Mouse (Mus musculus): ENCODE measurements around the gene Fbf1.
"Not testable (repeated sequence)": the region's sequence is repeated elsewhere in the genome, so short reads cannot be mapped to it uniquely, and the experiment has no call there.

The Fbf1 gene

DNA sequence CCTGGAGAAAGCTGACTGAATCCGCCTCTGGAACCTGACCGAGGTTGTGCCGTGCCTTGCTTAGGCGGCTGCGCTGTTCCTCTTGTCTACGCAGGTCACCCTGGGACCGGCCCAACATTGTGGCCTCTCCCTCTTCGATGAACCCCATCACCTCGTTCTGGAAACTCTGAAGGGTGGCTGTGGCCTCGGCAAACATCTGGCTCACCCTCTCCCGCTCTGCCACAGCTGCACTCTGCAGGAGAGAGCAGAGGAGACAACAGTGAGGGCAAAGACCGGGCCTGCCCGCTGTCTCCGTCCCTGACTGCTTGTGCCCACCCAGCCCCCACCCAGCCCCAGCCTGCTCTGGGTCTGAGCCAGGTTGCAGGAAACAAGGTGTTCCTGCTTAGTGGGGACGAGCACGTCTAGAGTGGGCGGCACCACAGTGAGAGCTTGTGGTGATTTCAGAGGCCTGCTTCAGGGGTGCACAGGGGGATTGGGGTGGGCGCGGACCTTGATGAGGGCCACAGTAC, 60.1 kb downstream of the Fbf1 start:
- no peak for DNase-seq (ENCODE audit: low read depth)

DNA sequence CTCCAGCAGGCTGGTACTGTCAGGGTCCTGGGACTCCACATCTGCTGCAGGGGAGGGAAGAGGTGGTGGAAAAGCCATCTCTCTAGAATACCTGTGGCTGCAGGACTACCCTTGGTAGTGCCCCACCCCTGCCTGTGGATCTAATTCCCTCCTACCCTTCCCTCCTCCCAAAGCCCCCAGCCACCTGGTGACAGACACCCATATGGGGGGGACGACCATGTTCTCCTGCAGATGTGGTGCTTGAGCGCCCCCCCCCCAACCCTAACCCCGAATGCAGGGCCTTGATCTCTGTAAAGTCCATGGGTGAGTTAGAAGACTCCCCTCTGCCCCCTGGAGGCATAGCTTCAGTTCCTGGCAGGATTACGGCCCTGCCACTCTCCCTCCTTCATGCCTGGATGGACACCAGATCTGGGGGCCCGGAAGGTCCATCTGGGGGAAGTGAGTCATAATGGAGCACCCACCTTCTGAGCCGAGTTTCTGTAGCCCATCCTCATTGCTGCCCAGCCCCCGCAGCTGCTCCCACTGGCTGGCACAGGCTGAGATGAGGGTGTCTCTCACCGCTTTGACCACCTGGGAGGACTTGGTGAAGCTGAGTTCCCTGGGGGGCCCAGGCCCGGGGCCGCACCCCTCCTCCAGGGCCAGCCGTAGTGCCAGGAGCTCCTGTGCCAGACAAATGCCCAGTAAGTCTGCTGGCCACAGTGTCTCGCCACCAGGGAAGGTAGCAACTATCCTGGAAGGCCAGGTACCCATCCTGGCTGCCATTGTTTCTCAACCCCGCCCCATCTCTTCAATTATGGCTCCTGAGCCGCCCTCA, 60.8 kb downstream of the Fbf1 start:
- peak; percentile 41 for DNase-seq (ENCODE audit: low read depth)

DNA sequence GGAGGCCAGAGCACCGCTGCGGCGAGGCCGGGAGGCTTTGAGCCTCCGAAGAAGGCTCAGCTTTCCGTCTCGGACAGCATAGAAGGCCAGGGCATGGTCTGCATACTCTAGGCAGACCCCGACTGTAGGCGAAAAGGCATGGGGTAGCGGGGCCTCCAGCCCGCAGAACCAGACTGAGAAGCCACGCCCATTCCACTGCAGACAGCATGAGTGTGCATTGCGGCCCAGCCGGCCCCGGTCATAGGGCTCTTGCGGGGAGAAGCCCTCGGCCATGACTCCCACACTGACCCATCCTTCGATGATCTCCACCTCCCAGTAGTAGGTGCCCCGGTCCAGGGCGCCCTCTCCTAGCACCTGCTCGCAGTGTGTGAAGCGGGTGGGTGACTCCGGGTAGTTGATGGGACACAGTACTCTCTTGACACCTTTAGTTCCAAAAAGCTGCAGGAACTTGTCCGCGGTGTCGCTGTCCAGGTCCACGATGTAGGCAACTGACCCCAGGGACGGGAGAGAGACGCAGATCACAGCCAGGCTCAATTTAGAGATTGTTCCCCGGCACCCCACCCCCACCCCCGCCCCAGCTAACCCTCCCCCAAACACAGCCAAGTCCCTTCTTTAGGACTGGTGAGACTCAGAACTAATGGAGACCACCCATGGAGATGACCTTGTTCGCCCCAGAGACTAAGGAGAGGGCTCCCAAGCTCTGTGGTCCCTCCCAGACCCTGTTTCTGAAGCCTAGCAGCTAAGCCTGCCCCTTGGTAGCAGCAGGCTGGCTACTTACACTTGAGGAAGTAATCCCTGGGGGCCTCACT, 61.6 kb downstream of the Fbf1 start:
- DNase-seq (ENCODE audit: low read depth) = no peak

DNA sequence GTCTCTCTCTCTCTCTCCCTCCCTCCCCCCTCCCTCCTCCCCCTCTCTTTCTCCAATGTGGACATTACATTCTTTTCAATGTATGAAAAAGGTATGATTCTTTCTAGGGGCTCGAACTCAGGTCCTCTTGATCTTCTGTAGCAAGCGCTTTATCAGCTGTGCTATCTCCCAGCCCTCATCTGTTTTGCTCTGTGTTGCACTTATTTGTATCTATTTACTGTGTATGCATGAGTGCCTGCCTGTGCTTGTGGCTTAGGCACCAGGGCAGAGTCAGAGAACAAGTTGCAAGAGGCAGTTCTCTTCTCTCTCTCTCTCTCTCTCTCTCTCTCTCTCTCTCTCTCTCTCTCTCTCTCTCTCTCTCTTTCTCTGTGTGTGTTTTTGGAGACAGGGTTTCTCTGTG, 62.9 kb downstream of the Fbf1 start:
- no peak for DNase-seq (ENCODE audit: low read depth)

DNA sequence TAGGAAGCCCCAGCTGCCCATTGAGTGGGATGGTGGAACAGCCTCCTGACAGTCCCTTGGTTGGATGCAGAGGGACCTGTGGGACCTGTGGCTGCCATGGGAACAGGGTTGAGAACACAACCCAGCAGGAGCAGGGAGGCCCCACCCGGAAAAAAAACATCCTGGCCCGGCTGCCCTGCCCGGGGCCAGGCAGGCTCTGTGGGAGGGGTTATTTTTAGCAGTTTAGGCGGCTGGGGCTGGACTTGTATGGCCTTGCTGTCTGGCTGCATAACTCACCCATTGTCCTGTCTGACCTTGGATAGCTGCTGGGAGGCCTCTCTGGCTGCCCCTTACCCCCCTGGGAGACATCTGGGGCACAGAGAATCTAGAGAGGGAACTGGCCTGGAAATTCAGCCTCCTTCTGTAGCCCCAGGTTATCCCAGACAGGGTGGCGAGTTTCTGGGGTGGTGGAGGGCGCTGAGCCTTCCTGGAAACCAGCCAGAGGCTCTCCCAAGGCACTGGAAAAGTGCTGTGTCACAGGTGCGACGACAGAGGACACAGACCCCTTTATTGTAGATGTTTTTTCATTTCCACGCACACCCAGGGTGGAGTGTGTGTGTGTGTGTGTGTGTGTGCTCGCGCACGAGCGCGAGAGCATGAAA, 63.8 kb downstream of the Fbf1 start:
- DNase-seq (ENCODE audit: low read depth) = peak; percentile 55

DNA sequence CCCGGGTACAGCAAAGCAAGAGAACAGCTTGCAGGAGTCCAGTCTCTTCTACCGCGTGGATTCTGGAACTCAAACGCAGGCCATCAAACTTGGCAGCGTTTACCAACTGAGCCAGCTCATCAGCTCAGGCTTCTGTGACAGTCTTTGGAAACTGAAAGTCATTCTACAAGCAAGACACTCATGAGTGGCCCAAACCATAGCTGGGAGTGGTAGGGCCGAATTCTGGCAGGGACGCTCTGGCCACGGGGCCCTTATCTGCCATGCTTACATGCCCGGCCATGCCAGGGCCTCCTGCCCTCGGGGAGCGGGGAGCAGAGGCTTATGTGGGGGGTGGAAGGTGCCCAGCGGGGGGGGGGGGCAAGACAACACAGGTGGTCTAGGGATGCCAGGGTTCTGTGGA, 64.4 kb downstream of the Fbf1 start:
- DNase-seq (ENCODE audit: low read depth) = no peak

DNA sequence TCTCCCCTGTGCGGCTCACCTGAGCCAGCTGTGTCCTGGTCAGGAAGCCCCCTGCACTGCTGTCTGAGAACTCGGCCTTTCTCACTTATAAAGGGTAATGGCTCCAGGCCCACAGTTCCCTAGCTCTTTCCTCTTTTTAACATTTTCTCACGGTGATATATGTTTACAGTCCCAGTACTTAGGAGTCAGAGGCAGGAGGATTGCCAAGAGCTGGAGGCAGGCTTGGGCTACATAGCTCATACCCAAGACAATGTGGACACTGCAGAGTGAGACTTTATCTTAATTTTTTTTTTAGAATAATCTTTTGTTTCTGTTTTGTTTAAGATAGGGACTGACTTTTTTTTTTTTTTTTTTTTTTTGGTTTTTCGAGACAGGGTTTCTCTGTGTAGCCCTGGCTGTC, 65.5 kb downstream of the Fbf1 start:
- DNase-seq (ENCODE audit: low read depth) = no peak

DNA sequence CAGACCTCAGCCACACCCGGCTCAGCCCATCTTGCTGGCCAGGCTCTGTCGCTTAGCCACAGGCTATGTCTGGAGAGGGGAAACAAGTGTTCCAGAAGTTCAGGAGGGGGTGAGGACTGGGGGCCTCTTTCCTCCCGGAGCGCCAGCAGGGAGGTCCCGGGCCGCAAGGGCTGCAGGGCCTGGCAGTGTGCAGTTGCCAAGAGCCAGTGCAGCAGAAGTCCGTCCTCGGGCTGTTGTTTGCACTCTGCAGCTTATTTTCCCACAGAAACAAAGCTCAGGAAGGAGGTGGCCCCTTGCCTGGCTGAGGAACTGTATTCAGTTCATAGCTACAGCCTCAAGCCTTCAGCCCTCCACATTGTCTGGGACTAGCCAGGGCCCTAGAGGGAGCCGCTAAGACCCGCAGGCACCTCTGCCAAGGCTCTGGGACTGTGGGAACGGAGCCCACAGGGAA, 66.0 kb downstream of the Fbf1 start:
- no peak for DNase-seq (ENCODE audit: low read depth)

DNA sequence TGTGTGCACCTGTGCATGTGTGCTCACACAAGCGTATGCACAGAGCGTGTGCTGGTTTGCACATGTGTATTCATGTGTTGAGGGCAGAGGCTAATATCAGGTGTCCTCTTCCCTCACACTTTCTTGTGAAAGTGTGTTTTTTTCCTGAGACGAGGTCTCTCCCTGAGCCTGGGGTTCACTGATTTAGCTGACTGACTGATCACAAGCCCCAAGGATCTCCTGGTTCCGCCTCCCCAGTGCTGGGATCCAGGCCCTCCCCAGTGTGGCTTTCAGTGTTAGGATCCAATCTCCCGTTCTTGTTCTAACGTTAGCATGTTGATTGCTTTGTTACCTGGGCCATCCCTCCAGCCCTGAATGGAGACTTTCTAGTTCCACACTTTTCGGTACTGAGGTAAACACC, 67.1 kb downstream of the Fbf1 start:
- DNase-seq (ENCODE audit: low read depth) = no peak

DNA sequence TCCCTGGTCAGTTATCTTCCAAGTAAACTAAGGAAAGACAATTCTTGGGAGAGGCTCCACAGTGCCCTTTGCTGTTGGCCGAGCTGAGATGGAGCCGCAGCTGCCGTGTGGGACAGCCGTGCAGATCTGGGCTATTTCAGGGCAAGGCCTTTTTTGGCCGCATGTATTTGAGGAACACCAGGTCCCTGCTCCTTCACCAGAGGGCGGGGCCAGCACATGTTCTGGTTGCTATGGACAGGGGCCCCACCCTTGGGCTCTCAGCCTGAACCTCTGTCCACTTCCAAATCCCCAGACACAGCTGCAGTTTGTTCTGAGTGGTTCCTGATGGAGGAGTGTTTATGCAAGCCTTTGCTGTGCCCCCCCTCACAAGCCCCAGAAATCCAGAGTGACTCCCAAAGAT, 67.6 kb downstream of the Fbf1 start:
- DNase-seq (ENCODE audit: low read depth) = no peak

DNA sequence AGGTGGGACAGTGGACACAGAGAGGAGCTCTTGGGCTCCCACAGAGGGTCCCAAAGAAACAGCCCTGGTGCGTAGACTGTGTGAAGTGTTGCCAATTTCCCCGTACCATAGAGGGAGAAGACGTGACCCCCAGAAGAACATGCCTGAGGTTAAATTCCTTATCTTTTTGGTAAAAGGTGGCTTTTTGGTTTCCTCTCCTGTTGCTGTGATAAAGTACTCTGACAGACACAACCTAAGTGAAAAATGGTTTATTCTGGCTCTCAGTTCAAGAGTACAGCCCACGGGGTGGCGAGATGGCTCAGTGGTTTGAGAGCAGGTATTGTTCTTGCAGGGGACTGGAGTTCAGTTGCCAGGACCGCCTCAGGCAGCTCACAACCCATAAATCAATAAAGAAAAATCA, 68.5 kb downstream of the Fbf1 start:
- DNase-seq (ENCODE audit: low read depth) = peak; percentile 56

DNA sequence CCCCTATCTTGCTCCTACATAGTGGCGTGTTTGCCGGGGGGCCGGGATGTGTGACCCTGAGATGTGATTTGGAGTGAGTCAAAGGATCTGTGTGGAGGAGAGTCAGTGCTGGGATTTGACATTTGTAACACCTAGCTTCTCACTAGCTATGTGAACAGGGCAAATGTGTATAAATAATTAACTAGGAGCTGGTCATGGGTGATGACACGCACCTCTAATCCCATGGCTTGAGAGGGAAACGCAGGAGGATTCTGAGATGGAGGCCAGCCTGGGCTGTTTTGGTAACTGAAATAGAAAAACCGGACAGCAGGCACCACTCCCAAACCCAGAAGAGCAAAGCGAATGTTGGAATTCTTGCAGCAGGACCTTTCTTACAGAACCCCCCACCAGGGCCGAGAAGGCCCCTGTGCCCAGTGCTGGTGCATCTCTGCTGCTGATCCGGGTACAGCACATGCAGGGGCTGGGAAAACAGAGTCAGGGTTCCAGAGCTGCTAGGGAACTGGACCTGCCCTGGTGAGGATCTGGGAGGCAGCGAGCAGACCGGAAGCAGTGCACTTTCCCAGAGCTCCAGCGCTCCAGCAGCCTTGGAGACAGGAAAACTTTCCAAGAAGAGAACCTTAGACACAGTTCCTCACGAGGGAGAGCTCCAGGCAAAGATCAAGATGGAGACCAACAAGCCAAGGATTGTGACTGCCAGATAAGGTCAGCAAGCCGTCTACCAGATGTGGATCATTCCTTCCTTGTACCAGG, 69.1 kb downstream of the Fbf1 start:
- DNase-seq (ENCODE audit: low read depth) = no peak

DNA sequence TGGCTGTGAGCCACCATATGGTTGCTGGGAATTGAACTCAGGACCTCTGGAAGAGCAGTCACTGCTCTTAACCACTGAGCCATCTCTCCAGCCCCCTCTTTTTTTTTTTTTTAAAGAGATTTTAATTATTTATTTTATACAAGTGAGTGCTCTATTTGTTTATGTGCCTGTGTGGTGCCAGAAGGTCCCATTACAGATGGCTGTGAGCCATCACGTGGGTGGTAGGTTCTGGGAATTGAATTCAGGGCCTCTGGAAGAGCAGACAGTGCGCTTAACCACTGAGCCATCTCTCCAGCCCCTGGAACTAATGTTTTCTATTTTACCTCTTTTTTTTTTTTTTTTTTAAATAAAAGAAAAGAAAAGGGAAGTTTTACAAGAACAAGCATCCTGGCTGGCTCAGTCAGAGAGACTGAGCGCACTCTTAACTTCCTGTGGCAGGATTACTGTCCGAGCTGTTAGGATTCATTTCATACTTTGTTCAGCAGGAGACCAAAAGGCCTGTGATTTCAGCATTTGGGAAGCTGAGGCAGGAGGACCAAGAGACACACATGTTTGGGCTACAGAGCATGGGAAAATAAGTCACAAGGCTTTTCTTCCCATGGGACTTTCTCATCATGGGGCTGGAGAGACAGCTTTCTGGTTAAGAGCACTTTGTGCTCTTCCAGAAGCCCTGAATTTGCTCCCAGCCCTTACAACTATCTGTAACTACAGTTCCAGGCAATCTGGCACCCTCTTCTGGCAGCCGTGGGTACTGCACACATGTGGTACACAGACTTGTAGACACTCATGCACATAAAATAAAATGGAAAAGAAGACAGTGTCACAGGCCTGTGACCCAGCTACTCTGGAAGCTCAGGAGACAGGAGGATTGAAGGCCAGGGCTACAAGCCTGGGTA, 71.5 kb downstream of the Fbf1 start:
- peak; percentile 72 for DNase-seq (ENCODE audit: low read depth)

DNA sequence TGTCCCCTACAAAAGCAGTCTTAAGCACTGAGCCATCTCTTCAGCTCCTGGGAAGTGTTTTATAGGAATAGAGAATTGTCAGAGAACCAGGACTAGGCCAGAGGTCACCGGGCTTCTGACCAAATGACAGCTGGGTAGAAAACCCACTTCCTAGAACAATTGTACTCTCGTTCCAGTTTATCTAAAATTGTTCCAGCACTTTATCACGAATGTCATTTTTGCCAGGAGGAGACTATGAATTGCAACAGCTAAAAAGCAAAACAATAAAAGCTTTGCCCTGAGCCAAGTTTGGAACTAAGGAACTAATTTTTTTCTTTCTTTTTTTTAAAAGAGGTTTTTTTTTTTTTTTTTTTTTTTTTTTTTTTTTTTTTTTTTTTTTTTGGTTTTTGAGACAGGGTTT, 72.4 kb downstream of the Fbf1 start:
- DNase-seq (ENCODE audit: low read depth) = peak; percentile 64

DNA sequence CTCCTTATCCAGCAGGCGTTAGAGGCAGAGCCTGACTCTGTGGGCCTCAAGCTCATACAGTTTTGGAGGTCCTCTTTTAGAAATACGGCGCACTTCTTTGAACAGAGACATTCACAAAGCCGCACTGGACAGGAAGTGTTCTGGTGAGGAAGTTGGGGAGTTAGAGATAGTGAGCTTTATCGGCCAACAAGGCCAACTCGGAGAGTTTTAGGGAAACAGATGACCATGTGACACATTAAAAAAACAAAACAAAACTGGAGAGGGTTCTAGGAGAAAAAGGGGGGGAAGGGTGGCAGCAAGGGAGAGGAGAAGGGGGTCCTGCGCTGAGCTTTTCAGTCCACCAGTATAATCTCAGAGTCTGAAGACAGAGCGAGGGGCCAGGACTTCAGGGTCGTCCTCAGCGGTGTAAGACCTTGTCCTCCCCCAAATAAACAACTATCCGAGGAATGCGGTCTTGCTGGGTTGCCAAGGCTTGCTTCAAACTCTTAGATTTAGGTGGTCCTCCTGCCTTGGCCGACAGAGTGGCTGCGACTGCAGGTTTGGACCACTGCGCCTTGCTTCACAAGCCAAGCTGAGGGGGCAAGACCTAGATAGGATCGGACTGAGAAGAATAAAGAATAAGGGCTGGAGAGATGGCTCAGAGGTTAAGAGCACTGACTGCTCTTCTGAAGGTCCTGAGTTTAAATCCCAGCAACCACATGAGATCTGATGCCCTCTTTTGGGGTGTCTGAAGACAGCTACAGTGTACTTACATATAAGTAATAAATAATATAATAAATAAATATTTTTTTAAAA, 74.0 kb downstream of the Fbf1 start:
- peak; percentile 97 for DNase-seq (ENCODE audit: low read depth)

DNA sequence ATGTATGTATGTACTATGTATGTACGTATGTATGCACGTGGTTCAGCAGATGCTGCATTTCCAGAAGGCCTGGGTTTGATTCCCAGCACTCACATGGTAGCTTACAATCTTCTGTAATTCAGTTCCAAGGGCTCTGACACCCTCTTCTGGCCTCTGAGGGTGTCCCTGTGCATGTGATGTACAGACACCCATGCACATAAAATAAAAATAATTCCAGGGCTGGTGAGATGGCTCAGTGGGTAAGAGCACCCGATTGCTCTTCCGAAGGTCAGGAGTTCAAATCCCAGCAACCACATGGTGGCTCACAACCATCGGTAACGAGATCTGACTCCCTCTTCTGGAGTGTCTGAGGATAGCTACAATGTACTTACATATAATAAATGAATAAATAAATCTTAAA, 75.0 kb downstream of the Fbf1 start:
- DNase-seq (ENCODE audit: low read depth) = not testable (repeated sequence)
